Mouse (Mus musculus) gastrocnemius, postnatal 4 days (tissue): ENCODE measurements around the gene Zfp319. TPM values are rescaled to one million over a fixed set of nuclear protein-coding genes. Genes with fewer than 3 reads are reported as not detected.

ENCODE experiments used
- DNase-seq, 2 experiments: peaks; one replicate each; pipeline ENCODE4 v3.0.0; 2021 to 2022; ENCODE audit warnings: low spot score in 2 of 2, mixed read lengths in 2 of 2
- total RNA-seq, 2 experiments: library from RNA; stranded (reverse); gene quantifications; 2 replicates each; pipeline ENCODE4 v1.2.3; 2021

The Zfp319 gene
- total RNA-seq, 2 experiments from 2014 or later = 11.8 to 12.6 TPM

GRCm38 (mm10) chr8:95313857-95314256, 17.9 kb downstream of the Zfp319 start:
- DNase-seq = no peak

- DNase-seq = no peak
Measured at GRCm38 (mm10) chr8:95312836-95313235, 18.9 kb downstream of the Zfp319 start.

- no peak for DNase-seq
Measured at GRCm38 (mm10) chr8:95310342-95310970, 21.3 kb downstream of the Zfp319 start, which contains the start of gene Tepp. Gene Tepp (plus strand): TSS chr8:95310566.

GRCm38 (mm10) chr8:95306431-95306830, 25.3 kb downstream of the Zfp319 start, which contains the start of gene Cngb1:
Gene Cngb1 (minus strand): TSS chr8:95306585.
- DNase-seq = no peak

DNA sequence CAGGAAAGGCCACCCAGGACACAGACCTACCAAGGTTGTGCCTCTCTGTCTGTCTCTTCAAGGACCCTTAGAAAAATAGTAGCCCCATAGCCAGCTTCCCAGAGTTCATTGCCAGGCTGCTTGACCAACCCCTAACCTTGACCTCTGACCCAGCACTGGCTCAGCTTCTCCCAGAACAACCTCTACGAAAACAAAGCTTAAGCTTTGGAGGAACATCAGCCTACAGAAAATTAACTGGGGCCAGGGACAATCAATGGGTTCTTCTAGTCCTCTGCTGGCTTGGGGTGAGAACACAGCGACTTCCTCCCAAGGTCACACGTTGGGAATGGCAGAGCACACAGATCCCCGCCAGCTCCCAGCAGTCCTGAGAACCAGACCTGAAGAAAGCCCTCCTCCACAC, 26.2 kb downstream of the Zfp319 start:
- no peak for DNase-seq

- DNase-seq = no peak
Measured at GRCm38 (mm10) chr8:95302410-95302809, 29.3 kb downstream of the Zfp319 start.

DNA sequence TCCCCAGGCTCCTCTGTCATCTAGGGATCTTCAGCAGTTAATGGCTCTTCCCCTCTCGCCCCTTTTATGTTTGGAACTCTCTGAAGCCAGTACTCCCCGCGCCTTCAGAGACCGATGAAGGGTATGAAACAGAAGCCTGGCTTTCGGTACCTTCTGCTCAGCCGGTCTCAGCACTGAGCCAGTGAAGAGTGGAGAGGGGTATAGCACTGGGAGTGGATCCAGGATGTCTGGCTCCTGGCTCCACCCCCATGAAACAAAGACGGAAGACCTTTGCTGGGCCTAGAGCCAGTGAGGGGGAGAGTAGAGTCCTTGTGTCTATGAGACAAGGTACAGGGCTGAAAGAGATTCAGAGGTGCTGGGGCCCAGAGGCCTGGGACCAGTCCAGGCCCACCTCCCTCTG, 37.9 kb downstream of the Zfp319 start:
- no peak for DNase-seq

DNA sequence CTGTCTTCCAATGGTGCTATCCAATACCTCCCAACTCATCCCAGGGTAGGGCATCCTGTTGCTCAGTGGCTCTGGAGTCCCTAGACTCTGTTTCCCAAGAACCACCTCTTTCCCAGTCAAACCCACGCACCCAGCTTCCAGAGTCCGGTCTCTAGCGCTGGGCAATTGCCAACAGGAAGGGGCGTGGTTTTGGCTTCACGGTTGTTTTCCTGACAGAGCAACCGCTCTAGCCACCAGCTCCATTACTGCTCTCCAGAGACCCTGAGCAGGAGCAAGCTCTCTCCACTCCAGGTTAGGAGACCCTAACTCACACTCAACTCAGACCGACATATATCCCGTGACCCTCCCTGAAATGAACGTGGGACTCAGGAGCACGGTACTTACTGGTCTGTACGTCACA, 38.6 kb downstream of the Zfp319 start:
- DNase-seq = peak; percentile 61 to 77

DNA sequence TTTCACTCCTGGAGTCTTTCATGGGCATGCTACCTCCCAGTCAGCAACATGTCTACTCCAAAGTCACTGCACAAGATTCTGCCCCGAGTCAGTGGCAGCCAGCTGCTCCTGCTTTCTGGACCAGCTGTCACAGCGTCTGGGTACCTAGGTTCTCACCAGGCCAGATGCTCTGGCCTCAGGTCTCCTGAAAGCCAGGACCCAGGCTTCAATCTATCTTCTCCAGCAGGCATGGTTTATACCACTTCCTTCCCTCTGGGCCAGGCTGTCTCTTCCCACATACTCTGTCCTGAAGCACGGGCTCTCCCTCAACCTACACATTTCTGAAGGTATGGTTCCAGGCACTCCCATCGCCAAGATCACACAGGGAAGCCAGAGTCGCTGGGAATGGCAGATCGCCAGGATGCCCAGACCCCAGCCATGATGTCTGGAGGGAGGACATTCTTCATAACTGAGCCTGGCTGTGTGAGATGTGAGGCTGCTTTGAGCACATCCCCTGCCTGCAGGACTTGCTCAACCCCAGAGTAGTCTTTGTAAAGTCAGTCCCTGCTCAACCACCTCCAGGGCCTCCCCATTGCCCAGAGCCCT, 42.6 kb downstream of the Zfp319 start:
- no peak for DNase-seq

DNA sequence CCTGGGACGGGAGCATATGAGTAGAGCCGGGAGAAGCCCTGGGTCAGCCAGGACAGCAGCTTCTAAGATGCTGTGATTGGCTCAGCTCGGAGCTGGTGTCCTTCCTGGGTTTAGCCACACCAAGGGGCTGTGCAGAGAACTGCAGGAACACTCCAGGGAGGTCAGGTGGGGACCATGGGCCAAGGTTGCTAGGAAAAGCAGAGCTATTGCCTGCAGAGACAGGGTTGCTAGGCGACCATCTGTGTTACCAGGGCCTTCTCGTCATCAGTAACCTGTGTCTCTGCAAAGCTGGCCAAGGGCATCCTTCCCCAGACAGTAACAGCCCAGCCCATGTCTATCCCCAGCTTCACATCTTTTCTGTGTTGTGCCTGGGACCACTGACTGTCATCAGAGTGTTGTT, 50.3 kb downstream of the Zfp319 start:
- no peak for DNase-seq

Other genes starting within 250 kb of the Zfp319 start
- gene Kifc3, start 129.1 kb downstream of the Zfp319 start, total RNA-seq = 10 to 100 TPM; 39.0 to 40.9 TPM
- gene Cngb1, start 25.4 kb downstream of the Zfp319 start, total RNA-seq = 1 to 10 TPM; 1.3 to 1.5 TPM
- gene Tepp, start 21.4 kb downstream of the Zfp319 start, total RNA-seq = not detected
- 10 to 100 TPM; 17.9 to 22.2 TPM for gene Usb1, start 334 bp upstream of the Zfp319 start, total RNA-seq
- gene Mmp15, start 20.3 kb upstream of the Zfp319 start, total RNA-seq = 10 to 100 TPM; 51.0 to 54.5 TPM
- 10 to 100 TPM; 31.5 to 38.3 TPM for gene Cfap20, start 102.9 kb upstream of the Zfp319 start, total RNA-seq
- gene Csnk2a2, start 158.1 kb upstream of the Zfp319 start, total RNA-seq = 10 to 100 TPM; 51.4 to 52.8 TPM
- under 1 TPM in 1 of 2 experiments, not detected in 1; 0.41 TPM for gene Ccdc113, start 202.1 kb upstream of the Zfp319 start, total RNA-seq
- gene Prss54, start 244.4 kb upstream of the Zfp319 start, total RNA-seq = not detected